Mouse (Mus musculus): ENCODE measurements around the gene Trim17. TPM values are rescaled to one million over a fixed set of nuclear protein-coding genes. Genes with fewer than 3 reads are reported as not detected.

Gene Trim17
- polyA plus RNA-seq, 1 experiment = 0.22 TPM

GRCm38 (mm10) chr11:58978027-58978705 is 23.7 kb downstream of the Trim17 start, which contains the start of gene Trim11:
Gene Trim11 (plus strand): TSS chr11:58978093.
- Histone ChIP-seq H3K27me3 (ENCODE audit: control insufficient read depth, insufficient read depth, insufficient read length) (no peaks in the 10 kb centered on the region), H3K79me2 (ENCODE audit: control insufficient read depth, insufficient read depth) (peaks cover 88% of the 10 kb centered on the region), H3ac (ENCODE audit: control insufficient read depth, insufficient read length, low read depth) (peak within 1 kb of the TSS; percentile 94), H3K36me3 (ENCODE audit: control insufficient read depth, insufficient read depth) (peaks cover 12% of the 10 kb centered on the region), H3K4me3 (ENCODE audit: insufficient read depth, poor library complexity, severe bottlenecking) (peak within 1 kb of the TSS; percentile 57), H3K79me3 (ENCODE audit: low read depth) (peaks cover 49% of the 10 kb centered on the region)
- TF ChIP-seq FOSL1 (IDR thresholded peaks at IDR 0.05; ENCODE audit: insufficient read depth, low read length, poor library complexity, severe bottlenecking) (no peak), MYOG (IDR thresholded peaks at IDR 0.05; ENCODE audit: control insufficient read depth, extremely low read depth, insufficient read length) (no peak), CTCF (IDR thresholded peaks at IDR 0.05; ENCODE audit: control insufficient read depth, insufficient read depth, insufficient read length) (no peak), USF1 (IDR thresholded peaks at IDR 0.05; ENCODE audit: low read depth) (no peak), MYOD1 (IDR thresholded peaks at IDR 0.05; ENCODE audit: control insufficient read depth, insufficient read length, low read depth) (no peak), MAX (IDR thresholded peaks at IDR 0.05) (no peak), CEBPB (IDR thresholded peaks at IDR 0.05; ENCODE audit: low read depth) (no peak)

GRCm38 (mm10) chr11:58978706-58979030 is 24.2 kb downstream of the Trim17 start:
- H3K27me3 ChIP-seq (ENCODE audit: control insufficient read depth, insufficient read depth, insufficient read length) = no peaks in the 10 kb centered on the region
- H3K79me2 ChIP-seq (ENCODE audit: control insufficient read depth, insufficient read depth) = peaks cover 84% of the 10 kb centered on the region
- peak overlapping the region; percentile 57 for H3K4me3 ChIP-seq (ENCODE audit: insufficient read depth, poor library complexity, severe bottlenecking)
- TF ChIP-seq FOSL1 (IDR thresholded peaks at IDR 0.05; ENCODE audit: insufficient read depth, low read length, poor library complexity, severe bottlenecking) (no peak), MYOG (IDR thresholded peaks at IDR 0.05; ENCODE audit: control insufficient read depth, extremely low read depth, insufficient read length) (no peak), CEBPB (IDR thresholded peaks at IDR 0.05; ENCODE audit: low read depth) (no peak), MAX (IDR thresholded peaks at IDR 0.05) (no peak), MYOD1 (IDR thresholded peaks at IDR 0.05; ENCODE audit: control insufficient read depth, insufficient read length, low read depth) (no peak), USF1 (IDR thresholded peaks at IDR 0.05; ENCODE audit: low read depth) (no peak), CTCF (IDR thresholded peaks at IDR 0.05; ENCODE audit: control insufficient read depth, insufficient read depth, insufficient read length) (no peak)
- peaks cover 14% of the 10 kb centered on the region for H3K36me3 ChIP-seq (ENCODE audit: control insufficient read depth, insufficient read depth)
- H3ac ChIP-seq (ENCODE audit: control insufficient read depth, insufficient read length, low read depth) = peak overlapping the region; percentile 80
- peaks cover 50% of the 10 kb centered on the region for H3K79me3 ChIP-seq (ENCODE audit: low read depth)

GRCm38 (mm10) chr11:58979183-58979582 is 24.7 kb downstream of the Trim17 start:
- TF ChIP-seq FOSL1 (IDR thresholded peaks at IDR 0.05; ENCODE audit: insufficient read depth, low read length, poor library complexity, severe bottlenecking) (no peak), CEBPB (IDR thresholded peaks at IDR 0.05; ENCODE audit: low read depth) (peak; percentile 66)
- Histone ChIP-seq H3ac (ENCODE audit: control insufficient read depth, insufficient read length, low read depth) (peak overlapping the region; percentile 80), H3K79me2 (ENCODE audit: control insufficient read depth, insufficient read depth) (peaks cover 79% of the 10 kb centered on the region), H3K4me3 (ENCODE audit: insufficient read depth, poor library complexity, severe bottlenecking) (peak overlapping the region; percentile 57), H3K27me3 (ENCODE audit: control insufficient read depth, insufficient read depth, insufficient read length) (no peaks in the 10 kb centered on the region), H3K79me3 (ENCODE audit: low read depth) (peaks cover 47% of the 10 kb centered on the region), H3K36me3 (ENCODE audit: control insufficient read depth, insufficient read depth) (peaks cover 18% of the 10 kb centered on the region)

- Histone ChIP-seq H3K4me3 (ENCODE audit: insufficient read depth, poor library complexity, severe bottlenecking) (peak overlapping the region; percentile 57), H3K79me2 (ENCODE audit: control insufficient read depth, insufficient read depth) (peaks cover 74% of the 10 kb centered on the region), H3K79me3 (ENCODE audit: low read depth) (peaks cover 43% of the 10 kb centered on the region), H3ac (ENCODE audit: control insufficient read depth, insufficient read length, low read depth) (peak overlapping the region; percentile 74), H3K27me3 (ENCODE audit: control insufficient read depth, insufficient read depth, insufficient read length) (no peaks in the 10 kb centered on the region), H3K36me3 (ENCODE audit: control insufficient read depth, insufficient read depth) (peaks cover 20% of the 10 kb centered on the region)
- TF ChIP-seq USF1 (IDR thresholded peaks at IDR 0.05; ENCODE audit: low read depth) (no peak), CTCF (IDR thresholded peaks at IDR 0.05; ENCODE audit: control insufficient read depth, insufficient read depth, insufficient read length) (no peak), MYOD1 (IDR thresholded peaks at IDR 0.05; ENCODE audit: control insufficient read depth, insufficient read length, low read depth) (no peak), MAX (IDR thresholded peaks at IDR 0.05) (no peak), FOSL1 (IDR thresholded peaks at IDR 0.05; ENCODE audit: insufficient read depth, low read length, poor library complexity, severe bottlenecking) (no peak), MYOG (IDR thresholded peaks at IDR 0.05; ENCODE audit: control insufficient read depth, extremely low read depth, insufficient read length) (no peak), CEBPB (IDR thresholded peaks at IDR 0.05; ENCODE audit: low read depth) (no peak)
Observed at GRCm38 (mm10) chr11:58979661-58980060, 25.2 kb downstream of the Trim17 start.

- Histone ChIP-seq H3K27me3 (ENCODE audit: control insufficient read depth, insufficient read depth, insufficient read length) (no peaks in the 10 kb centered on the region), H3ac (ENCODE audit: control insufficient read depth, insufficient read length, low read depth) (peak overlapping the region; percentile 20), H3K79me3 (ENCODE audit: low read depth) (peaks cover 42% of the 10 kb centered on the region), H3K36me3 (ENCODE audit: control insufficient read depth, insufficient read depth) (peaks cover 27% of the 10 kb centered on the region), H3K4me3 (ENCODE audit: insufficient read depth, poor library complexity, severe bottlenecking) (no peak overlapping the region), H3K79me2 (ENCODE audit: control insufficient read depth, insufficient read depth) (peaks cover 66% of the 10 kb centered on the region)
- no peak for TF ChIP-seq USF1 (IDR thresholded peaks at IDR 0.05; ENCODE audit: low read depth)
- TF ChIP-seq MYOG (IDR thresholded peaks at IDR 0.05; ENCODE audit: control insufficient read depth, extremely low read depth, insufficient read length) = no peak
- no peak for TF ChIP-seq CEBPB (IDR thresholded peaks at IDR 0.05; ENCODE audit: low read depth)
- TF ChIP-seq MYOD1 (IDR thresholded peaks at IDR 0.05; ENCODE audit: control insufficient read depth, insufficient read length, low read depth) = no peak
- no peak for TF ChIP-seq FOSL1 (IDR thresholded peaks at IDR 0.05; ENCODE audit: insufficient read depth, low read length, poor library complexity, severe bottlenecking)
- TF ChIP-seq MAX (IDR thresholded peaks at IDR 0.05) = no peak
- TF ChIP-seq CTCF (IDR thresholded peaks at IDR 0.05; ENCODE audit: control insufficient read depth, insufficient read depth, insufficient read length) = no peak
Observed at GRCm38 (mm10) chr11:58980381-58980990, 26.0 kb downstream of the Trim17 start.

Measured in C2C12 (cell line).